ENCODE assay signal across 13 mouse cellular contexts in the genomic region with DNA sequence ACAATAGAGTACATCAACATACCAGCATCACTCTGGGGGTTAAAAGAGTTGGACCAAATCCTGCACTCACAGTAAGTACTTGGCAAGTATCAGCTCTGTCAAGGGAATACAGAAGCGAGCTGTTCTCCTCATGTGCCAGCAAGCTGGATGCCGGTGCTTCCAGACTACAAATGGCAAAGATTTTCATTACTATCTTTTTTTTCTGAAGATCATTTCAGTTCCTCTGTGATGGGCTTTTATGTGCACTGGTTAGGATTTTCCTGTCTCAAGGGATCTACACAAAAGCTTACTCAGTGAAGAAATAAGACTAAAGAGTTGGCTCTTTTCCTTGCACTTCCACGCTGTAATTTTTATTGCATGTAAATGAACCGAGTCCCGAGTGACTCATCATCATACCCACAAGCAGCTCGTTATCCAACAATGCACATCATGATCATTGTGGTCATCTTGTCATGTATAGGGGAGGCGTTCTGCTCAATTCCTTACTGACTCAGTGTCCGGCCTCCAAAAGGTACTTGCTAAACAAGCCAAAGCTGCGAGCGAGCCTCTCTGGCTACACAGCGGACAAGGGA. TPM values are rescaled to one million over a fixed set of nuclear protein-coding genes. Genes with fewer than 3 reads are reported as not detected.
DNase-seq lines count a peak whose midpoint lies in the region; ATAC-seq lines count a peak whose summit lies in the region.
"Had no signal": no experiment of that assay in that cellular context is flagged by ENCODE, and none has a peak within 500 bp of the region (broad histone marks: within the 10 kb centered on the region; RNA-seq: fewer than 3 reads in every experiment).

No protein-coding gene starts in this region.

- H3K4me2 ChIP-seq in midbrain, embryonic 15.5 days = no peak overlapping the region

- H3K4me1 ChIP-seq in heart, embryonic 10.5 days = no peaks in the 10 kb centered on the region
- 0 out of 2 replicates have a peak, but pooled peaks cover 8% of the 10 kb centered on the region for H3K4me1 ChIP-seq in midbrain, embryonic 15.5 days

- no peak overlapping the region for H3K4me3 ChIP-seq in heart, embryonic 10.5 days
- no peak overlapping the region for H3K4me3 ChIP-seq in midbrain, embryonic 15.5 days

- WGBS in heart, embryonic 10.5 days = 88% methylated on average over 11 of the region's 11 CpGs
- WGBS in midbrain, embryonic 15.5 days = 62% methylated on average over 11 of the region's 11 CpGs

- no peaks in the 10 kb centered on the region for H3K36me3 ChIP-seq in heart, embryonic 10.5 days
- H3K36me3 ChIP-seq in midbrain, embryonic 15.5 days (replicated peaks) = 0 out of 2 replicates have a peak, but pooled peaks cover 2% of the 10 kb centered on the region

- no peak overlapping the region for H3K9ac ChIP-seq in midbrain, embryonic 15.5 days

- peak; percentile 1 for DNase-seq in heart, adult 8-10 months (ENCODE audit: low spot score)
- DNase-seq in heart, embryonic 10.5 days (ENCODE audit: low spot score) = no peak
- peak; percentile 59 for DNase-seq in NIH3T3 (ENCODE audit: low read depth)
- DNase-seq in cerebellum, postnatal 36 days = peak; percentile 11 to 50
- DNase-seq in kidney, postnatal 25 days = no peak
- DNase-seq in spleen, postnatal 4 days (ENCODE audit: low spot score in 2 of 2) = no peak
- DNase-seq: adrenal gland, adult 8-10 months; lung, postnatal 36 days; thymus, adult 18-20 months had no signal

- no peaks in the 10 kb centered on the region for H3K27me3 ChIP-seq in heart, embryonic 10.5 days (ENCODE audit: insufficient read depth, poor library complexity, severe bottlenecking)
- H3K27me3 ChIP-seq in midbrain, embryonic 15.5 days (replicated peaks) = no peaks in the 10 kb centered on the region

- H3K9me3 ChIP-seq in heart, embryonic 10.5 days = no peaks in the 10 kb centered on the region
- H3K9me3 ChIP-seq in midbrain, embryonic 15.5 days = no peaks in the 10 kb centered on the region

- peak; percentile 28; the same call in 1 of the 2 replicates for ATAC-seq in midbrain, embryonic 15.5 days (replicated peaks)
- ATAC-seq in erythroblast, adult 5-6 weeks (replicated peaks; ENCODE audit: low FRiP score, poor library complexity, severe bottlenecking) = no peak
- ATAC-seq: intestine, embryonic 16.5 days had no signal

- no peak overlapping the region for H3K27ac ChIP-seq in heart, embryonic 10.5 days
- no peak overlapping the region for H3K27ac ChIP-seq in midbrain, embryonic 15.5 days

RNA-seq across cellular contexts. Expression of gene Mtrf1l, which starts 44.4 kb away (rescaled TPM):
- 1 to 10 TPM; 8.5 to 9.4 (median 8.8) TPM for total RNA-seq in heart, adult 8-10 months (2022)
- 9.5 and 13.5 TPM in 2 replicates for polyA plus RNA-seq in heart, embryonic 10.5 days (2016; fragmentation: Nextera tagmentation; extraction: Ambion mirVana)
- 10.6 and 12.7 TPM in 2 replicates for polyA plus RNA-seq in midbrain, embryonic 15.5 days (2015; fragmentation: Nextera tagmentation; extraction: Ambion mirVana)
- 1.7 and 20.2 TPM in 2 replicates for total RNA-seq in erythroblast, adult 5-6 weeks (2015; ENCODE audit: low replicate concordance)
- 8.6 and 19.3 TPM in 2 replicates for total RNA-seq in erythroblast, adult 5-6 weeks (2017; ENCODE audit: low replicate concordance)

RNA-seq across cellular contexts. Expression of gene Rgs17, which starts 54.1 kb away (rescaled TPM):
- under 1 TPM; 0.47 to 0.75 (median 0.50) TPM for total RNA-seq in heart, adult 8-10 months (2022)
- 1.1 and 2.1 TPM in 2 replicates for polyA plus RNA-seq in heart, embryonic 10.5 days (2016; fragmentation: Nextera tagmentation; extraction: Ambion mirVana)
- polyA plus RNA-seq in midbrain, embryonic 15.5 days (2015; fragmentation: Nextera tagmentation; extraction: Ambion mirVana) = 27.5 and 29.1 TPM in 2 replicates
- not detected in 2 replicates for total RNA-seq in erythroblast, adult 5-6 weeks (2015; ENCODE audit: low replicate concordance)
- total RNA-seq in erythroblast, adult 5-6 weeks (2017; ENCODE audit: low replicate concordance) = 0.09 TPM in 1 of 2 replicates, not detected in the other
- total RNA-seq: CH12.LX had no signal

Comparison
In these comparisons a context has a peak if more than half of its experiments do, and no peak if none do; other contexts are left out.
1. DNase-seq: peak in heart, adult 8-10 months (single experiment), NIH3T3 (single experiment) and cerebellum, postnatal 36 days (2 of 2); none in heart, embryonic 10.5 days (single experiment), kidney, postnatal 25 days (0 of 2) and spleen, postnatal 4 days (0 of 2).